Mouse (Mus musculus) left cerebral cortex, adult 11 months (tissue): Measurements from ENCODE around the gene Ubac1.

Source experiments
- DNase-seq: peaks from one replicate; pipeline ENCODE4 v3.0.0; 2022; ENCODE audit warnings: low spot score

Ubac1 gene

DNA sequence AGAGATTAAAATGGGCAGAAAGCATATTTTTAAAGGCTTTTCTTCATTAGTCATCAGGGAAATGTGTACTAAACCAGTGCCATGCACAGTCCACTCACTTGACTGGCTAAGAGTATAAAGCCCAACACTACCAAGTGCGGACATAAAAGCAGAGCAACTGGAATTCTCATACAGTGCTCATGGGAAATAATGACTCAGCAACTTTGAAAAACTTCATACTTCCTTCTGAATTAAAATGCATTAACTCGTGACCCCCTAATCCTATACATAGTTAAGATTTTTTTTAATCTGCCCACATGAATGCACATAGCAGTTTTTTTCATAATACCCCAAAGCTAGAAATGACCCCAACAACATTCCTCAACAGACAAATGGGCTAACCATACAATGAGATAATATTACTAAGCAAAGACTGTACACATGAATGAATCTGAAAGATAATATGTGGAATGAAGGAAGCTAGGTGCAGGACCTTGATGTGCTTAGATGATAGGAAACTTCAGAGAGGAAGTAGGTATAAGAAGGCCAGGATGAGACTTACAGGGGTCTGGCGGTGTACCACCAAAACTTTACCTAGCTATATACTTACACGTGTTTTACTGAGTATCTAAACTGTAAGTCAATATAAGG lies 46.3 kb downstream of the Ubac1 start:
- no peak for DNase-seq

DNA sequence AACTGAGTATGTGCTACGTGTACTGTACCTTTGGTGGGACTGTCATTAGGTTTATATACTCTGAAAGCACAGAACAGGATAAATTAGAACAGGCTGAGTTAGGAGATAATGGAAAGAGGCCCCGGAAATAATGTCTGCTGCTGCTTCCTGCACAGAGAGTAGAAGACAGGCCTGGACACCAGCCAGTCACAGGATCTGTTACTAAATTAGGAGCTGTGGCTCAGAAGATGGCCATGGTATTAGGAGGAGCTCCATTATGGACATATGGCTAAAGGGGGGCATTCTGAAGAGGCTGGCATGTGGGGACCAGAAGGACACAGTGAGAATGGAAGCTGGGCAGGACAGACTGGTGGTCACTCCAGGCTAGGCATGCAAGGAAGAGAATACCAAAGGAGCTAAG lies 51.1 kb downstream of the Ubac1 start:
- DNase-seq = no peak

DNA sequence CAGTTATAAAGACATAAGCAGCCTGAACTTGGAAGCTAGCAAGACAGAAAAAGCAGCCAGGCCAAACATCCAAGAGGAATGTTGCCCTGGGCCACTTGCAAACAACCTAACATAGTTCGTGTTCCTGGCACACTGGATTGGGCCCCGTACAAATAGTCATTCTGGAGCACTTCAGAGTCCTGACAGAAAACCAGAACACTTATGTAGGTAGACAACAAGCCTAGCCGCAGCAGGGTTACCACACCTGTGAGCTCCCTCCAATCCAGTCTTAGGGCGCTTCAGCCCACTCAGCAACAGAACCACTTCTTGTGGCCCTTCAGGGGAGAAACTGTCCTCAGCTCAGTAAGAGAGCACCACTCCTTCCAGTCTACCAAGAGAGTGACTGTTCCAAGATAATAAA lies 52.2 kb downstream of the Ubac1 start:
- DNase-seq = no peak

DNA sequence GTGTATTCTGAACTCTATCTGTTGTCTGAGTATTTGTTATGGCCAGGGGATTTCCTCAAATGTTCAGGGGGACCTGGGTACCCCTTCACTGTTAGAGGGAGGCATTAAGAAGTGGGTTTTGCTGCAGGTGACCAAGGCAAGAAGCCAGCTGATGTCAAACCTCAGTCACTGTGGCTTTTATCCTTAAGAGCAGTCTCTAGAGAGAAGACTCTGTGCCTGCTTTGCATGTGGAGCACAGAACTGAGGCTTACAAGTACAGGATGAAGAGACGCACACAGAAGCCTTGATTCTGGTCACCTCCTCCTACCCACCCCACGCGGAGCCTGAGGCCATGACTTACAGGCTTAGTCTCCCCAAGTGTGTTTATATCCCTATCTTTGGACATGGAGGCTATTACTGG lies 72.3 kb downstream of the Ubac1 start:
- DNase-seq = no peak
